Mouse (Mus musculus): ENCODE results near the gene Htr1d. TPM values are rescaled to one million over a fixed set of nuclear protein-coding genes. Genes with fewer than 3 reads are reported as not detected.

Gene Htr1d
- total RNA-seq (2021) = not detected
- long read RNA-seq, experiment 1 = 0 reads
- long read RNA-seq, experiment 2 = 0 reads

DNA sequence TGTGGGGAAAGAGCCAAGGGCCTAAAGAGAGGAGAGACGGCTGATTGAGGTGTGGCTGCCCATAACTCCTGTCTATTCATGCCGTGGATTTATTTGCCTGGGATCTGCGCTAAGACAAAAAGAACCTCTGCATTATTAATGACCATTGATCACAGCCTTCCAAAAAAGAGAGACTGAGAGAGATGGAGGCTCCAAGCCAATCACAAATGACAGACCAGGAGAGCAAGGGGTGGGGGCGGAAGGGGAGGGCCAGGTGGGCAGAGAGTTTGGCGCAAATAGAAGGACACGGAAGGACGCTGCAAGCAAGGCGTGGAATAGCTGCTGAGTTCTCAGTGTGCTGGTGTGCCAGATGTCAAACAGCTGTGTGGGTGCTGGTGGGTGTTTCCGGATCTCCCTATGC is at the start of gene Htr1d:
Gene Htr1d (plus strand): TSS at position 301 of the 400 bp plus-strand sequence.
- no peak for DNase-seq

DNA sequence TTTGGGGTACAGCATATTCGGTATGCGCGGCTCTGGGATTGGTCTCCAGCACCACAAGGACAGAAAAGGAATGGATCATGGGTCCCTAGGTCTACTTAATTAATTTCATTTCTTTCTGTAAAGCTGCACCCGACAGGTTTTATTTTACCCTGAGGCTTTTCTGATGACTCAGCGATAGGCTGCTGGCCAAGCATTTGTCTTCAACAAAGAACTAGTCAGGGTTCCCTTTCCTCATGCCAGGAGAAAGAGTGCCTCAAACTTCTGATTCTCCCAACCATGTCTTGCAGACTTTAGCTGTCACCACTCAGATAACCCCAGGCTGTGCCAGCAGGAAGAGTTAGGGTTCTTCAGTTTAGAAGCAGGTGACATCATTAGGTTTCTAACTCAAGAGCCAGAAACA is 46.3 kb upstream of the Htr1d start:
- no peak for DNase-seq

- DNase-seq = no peak
Observed at GRCm38 (mm10) chr4:136383052-136383451, 40.3 kb upstream of the Htr1d start.

GRCm38 (mm10) chr4:136383839-136384238 is 39.5 kb upstream of the Htr1d start:
- no peak for DNase-seq

DNA sequence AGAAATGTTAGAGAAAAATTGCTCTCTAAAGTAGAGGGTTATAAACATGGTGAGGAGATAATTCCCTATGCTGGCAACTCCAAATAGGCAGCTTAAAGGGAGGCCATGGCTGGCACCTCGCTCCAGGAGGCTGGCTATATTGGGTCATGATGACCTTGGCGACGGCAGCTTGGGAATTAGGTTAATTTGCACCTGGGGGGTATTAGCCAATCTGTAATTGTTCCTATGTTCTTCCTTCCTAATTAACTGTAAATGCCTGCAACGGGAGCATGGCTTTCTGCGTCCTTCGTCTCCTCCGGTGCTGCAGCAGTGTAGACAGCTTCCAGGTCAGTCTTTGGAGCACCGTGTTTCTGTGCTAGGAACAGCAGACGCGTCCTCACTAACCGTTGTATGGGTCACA is 36.1 kb upstream of the Htr1d start:
- no peak for DNase-seq

GRCm38 (mm10) chr4:136401806-136402205 is 21.5 kb upstream of the Htr1d start:
- DNase-seq = no peak

- DNase-seq = peak; percentile 14
Observed at GRCm38 (mm10) chr4:136407831-136408230, 15.5 kb upstream of the Htr1d start.

- no peak for DNase-seq
Observed at GRCm38 (mm10) chr4:136411995-136412765, 11.1 kb upstream of the Htr1d start.

DNA sequence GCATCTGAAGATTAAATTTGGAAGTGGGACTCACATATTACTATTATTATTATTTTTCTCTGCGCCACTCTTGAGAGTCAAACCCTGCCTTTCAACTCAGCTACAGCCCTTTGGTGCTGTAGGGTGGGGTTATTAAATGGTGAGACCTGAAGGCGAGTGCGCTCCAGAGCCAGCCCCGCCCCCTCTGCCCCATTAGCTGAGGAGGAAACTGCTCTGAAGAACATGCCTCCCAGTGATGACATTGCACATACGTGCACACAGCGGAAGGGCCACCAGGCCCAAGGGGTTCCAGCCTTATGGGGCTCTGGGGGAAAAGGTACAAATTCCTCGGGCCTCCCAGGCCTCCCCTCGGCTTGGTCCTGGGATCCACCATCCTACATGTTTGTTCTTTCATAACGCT is 7.8 kb upstream of the Htr1d start:
- DNase-seq = no peak

DNA sequence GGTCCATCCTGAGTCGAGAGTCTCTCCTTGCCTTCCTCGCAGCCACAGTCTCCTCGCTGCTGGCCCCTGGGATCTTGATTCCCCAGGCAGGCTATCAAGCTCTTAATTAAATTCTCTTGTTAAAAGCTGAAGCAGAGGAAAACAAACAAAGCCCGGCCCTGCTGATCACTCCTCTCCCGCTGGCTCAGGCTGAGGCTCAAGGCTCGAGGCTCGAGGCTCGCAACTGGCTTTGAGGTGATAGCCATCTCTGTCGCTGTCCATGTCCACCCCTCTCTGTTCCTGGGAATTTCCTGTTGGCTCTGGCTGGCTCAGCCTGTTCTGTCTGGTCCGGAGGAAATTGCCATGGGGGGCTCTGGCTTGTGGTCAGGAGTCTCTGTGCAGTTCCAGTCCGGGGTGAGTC is 4.4 kb upstream of the Htr1d start:
- no peak for DNase-seq

- DNase-seq = no peak
Observed at GRCm38 (mm10) chr4:136419386-136419785, 3.9 kb upstream of the Htr1d start.

GRCm38 (mm10) chr4:136424120-136424999 is 1.0 kb downstream of the Htr1d start:
- no peak for DNase-seq

DNA sequence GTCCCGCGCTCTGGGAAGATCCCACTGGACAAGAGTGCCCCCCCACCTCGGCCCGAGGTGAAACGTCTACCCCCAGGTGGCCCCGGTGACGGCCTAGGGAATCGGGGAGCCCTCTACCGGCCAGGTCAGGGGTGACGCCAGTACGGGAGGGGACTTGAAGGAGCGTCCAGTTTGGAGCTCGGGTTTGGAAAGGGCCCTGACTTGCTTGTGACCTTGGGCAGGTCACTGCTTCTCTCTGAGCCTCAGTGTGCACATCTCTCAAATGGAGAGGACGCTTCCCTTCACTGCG is 1.6 kb downstream of the Htr1d start:
- DNase-seq = no peak

GRCm38 (mm10) chr4:136430609-136431375 is 7.5 kb downstream of the Htr1d start:
- no peak for DNase-seq

GRCm38 (mm10) chr4:136431376-136431693 is 8.0 kb downstream of the Htr1d start:
- DNase-seq = no peak

DNA sequence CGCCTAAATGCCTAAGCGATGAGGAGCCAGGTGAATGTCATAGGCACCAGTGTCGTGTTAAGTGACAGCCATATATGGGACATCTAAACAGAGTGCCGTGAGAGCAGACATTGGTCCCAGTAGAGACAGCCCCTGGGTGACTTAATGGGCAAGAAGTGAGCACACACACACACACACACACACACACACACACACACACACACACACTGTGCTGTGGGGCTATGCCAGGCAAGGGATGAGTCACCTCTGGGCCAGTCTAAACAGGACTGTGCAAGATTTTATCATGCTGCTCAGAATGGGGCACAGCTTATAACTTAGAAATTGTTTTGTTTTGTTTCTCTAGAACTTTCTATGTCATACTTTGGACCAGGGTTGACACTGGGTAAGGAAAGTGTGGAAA is 10.7 kb downstream of the Htr1d start:
- DNase-seq = no peak

DNA sequence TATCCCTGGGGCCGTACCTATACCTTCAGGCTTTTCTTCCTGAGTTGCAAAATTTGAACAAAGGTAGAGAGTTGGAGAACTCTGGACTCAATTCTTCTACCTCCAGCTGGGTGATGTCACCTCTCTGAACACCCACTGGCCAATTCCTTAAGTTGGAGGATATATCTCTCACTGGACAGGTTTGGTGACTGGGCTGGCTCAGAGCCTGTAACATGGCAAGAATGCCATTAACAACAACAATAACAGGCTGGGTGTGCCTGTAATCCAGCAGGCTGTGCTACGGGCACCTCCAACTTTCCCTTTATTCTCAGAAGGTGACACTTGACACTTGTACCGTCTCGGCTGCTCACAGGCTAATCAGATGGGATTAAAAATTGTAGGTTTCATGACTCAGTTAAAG is 15.8 kb downstream of the Htr1d start:
- no peak for DNase-seq

GRCm38 (mm10) chr4:136441354-136442043 is 18.2 kb downstream of the Htr1d start:
- no peak for DNase-seq

DNA sequence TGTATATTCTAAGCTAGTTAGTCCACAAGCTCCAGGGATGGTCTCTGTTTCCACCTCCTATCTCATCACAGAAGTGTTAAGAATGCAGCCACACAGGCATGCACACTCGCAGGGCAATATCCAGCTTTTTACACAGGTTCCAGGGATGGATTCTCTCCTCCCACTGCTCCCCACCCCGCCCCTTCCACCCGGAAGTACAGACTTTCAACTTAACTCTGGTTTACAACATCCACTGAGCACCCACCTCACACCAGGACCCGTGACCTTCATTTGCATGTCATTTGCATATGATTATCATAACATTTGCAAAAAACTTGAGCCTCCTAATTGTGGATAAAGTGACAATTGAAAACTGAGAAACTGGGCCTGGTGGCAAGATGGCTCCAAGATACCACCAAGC is 21.2 kb downstream of the Htr1d start:
- no peak for DNase-seq

DNA sequence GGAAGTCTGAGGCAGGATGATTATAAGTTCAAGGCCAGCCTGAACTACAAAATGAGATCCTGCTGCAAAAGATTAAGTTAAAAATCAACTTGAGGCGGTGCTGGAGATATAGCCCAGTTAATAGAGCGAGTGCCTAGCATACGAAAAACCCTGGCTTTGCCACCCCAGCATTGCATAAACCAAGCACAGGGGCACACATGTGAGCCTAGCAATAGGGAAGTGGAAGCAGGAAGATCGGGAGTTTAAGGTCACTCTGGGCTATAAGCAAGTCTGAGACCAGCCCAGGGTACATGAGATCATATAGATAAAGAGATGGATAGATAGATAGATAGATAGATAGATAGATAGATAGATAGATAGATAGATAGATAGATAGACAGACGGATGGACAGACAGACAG is 26.5 kb downstream of the Htr1d start:
- DNase-seq = no peak

GRCm38 (mm10) chr4:136450271-136450670 is 26.9 kb downstream of the Htr1d start:
- DNase-seq = no peak

- DNase-seq = no peak
Observed at GRCm38 (mm10) chr4:136451564-136451963, 28.2 kb downstream of the Htr1d start.

Data from gastrocnemius, postnatal 25 days (tissue).